Mouse (Mus musculus): ENCODE measurements around the gene Gm42957. TPM values are rescaled to one million over a fixed set of nuclear protein-coding genes. Genes with fewer than 3 reads are reported as not detected.

Gm42957 gene
- polyA plus RNA-seq (2012), result 0.07 and 0.15 TPM in 2 replicates

GRCm38 (mm10) chr3:96634928-96635879 lies at the start of gene Gm42957, which contains the start of gene Pex11b:
TSS of gene Gm42957 (plus strand) at chr3:96635474.
TSS of gene Pex11b (plus strand) at chr3:96635376.

GRCm38 (mm10) chr3:96593790-96594560 lies 41.3 kb upstream of the Gm42957 start, which contains the start of gene Polr3gl:
TSS of gene Polr3gl (minus strand) at chr3:96594181.

DNA sequence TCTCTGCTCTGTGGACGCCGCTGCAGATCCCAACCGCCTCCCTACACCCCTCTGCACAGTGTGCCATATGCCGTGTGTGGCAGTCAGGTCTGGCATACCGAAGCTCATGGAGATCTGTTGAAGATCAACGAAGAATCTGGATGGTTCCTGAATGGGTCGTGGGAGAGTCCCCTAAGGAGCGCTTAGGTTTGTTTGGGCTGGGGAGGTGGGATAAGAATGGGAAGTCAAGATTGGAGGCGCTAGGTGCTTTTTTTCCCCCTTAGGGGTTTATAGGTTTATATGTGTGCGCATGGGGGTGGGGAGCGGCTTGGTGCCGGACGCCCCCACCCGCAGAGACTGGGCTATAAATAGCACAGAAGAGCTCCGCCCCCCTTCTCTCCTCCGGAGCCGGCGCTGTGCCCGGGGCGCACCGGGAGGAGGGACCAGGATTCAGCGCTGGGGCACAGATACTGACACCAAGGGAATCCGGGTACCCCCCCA lies 39.0 kb upstream of the Gm42957 start, which contains the start of gene Ankrd34a:
Ankrd34a (plus strand) TSS at position 409 of the 480 bp plus-strand sequence.

DNA sequence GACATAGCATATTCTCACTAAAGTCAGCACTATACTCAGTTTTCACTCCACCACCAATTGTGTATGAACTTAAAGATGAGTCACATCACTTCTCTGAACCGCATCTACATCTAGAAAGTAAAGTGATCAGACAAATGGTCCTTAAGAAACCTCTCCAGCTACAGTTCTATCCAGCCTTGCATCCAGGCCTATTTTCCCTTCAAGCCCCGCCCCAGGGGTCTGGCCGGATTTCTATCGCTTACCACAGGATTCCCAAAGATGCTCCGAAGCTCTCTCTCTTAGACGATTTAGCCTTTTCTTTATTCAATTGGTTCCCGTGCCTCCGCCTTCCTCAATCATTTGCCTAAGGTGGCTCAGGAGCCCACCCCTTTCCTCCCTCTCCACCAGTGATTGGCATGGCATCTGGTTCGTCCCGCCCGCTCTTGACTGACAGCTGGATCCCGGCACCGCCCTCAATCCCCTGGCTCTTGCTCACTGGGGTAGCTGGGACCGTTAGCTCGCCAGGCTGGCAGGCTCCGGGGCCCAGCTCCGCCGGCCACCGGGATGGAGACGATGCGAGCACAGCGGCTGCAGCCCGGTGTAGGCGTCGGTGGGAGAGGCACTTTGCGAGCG lies 34.5 kb upstream of the Gm42957 start, which contains the start of gene Lix1l:
Lix1l (plus strand) TSS at position 511 of the 612 bp plus-strand sequence.

GRCm38 (mm10) chr3:96629729-96630600 lies 5.3 kb upstream of the Gm42957 start, which contains the start of gene Rbm8a:
TSS of gene Rbm8a (plus strand) at chr3:96629933.

DNA sequence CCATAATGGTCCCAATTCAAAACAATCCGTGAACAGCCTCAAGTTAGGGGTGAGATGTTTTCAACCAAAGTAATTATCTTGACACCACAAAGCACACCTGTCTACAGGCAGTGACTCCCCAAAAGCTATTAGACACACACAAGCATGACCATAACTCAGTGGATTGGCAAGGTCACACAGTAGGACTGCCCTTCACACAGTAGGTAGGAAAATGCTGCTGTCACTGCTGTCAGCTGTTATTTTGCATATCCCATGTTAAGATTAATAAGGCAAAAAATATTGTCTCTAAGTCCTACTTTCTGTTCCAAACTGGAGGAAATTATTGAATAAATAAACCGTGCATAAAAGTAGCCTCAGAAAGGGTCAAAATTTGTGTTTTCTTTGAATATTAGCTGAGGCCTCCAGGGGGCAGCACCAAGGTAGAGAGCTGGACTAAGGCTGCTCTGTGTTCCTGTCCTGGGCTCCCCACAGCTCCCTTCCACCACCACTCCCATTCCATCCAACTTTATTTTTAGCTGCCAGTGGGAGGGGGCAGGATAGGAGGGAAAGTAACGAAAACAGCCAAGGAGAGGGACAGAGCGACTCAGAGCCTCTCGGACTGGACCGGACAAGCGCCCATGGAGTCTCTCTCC lies 9.9 kb downstream of the Gm42957 start, which contains the start of gene Itga10:
Itga10 (plus strand) TSS at position 567 of the 632 bp plus-strand sequence.

GRCm38 (mm10) chr3:96669727-96670468 lies 34.6 kb downstream of the Gm42957 start, which contains the start of gene Ankrd35:
TSS of gene Ankrd35 (plus strand) at chr3:96670131.

GRCm38 (mm10) chr3:96696198-96696765 lies 61.0 kb downstream of the Gm42957 start, which contains the start of gene Pias3:
TSS of gene Pias3 (plus strand) at chr3:96696384.

Other genes with a start within 250 kb of the Gm42957 start
- not detected in 2 replicates for gene BC107364, start 183.2 kb upstream of the Gm42957 start, polyA plus RNA-seq (2012)
- not detected in 2 replicates for gene Hfe2, start 110.3 kb upstream of the Gm42957 start, polyA plus RNA-seq (2012)
- 21.2 and 27.8 TPM in 2 replicates for gene Txnip, start 77.5 kb upstream of the Gm42957 start, polyA plus RNA-seq (2012)
- not detected in 2 replicates for gene Gm16253, start 58.5 kb upstream of the Gm42957 start, polyA plus RNA-seq (2012)
- gene Polr3gl, start 41.3 kb upstream of the Gm42957 start, polyA plus RNA-seq (2012), result 13.9 and 21.4 TPM in 2 replicates
- 0.02 and 0.05 TPM in 2 replicates for gene Ankrd34a, start 38.8 kb upstream of the Gm42957 start, polyA plus RNA-seq (2012)
- 0.32 and 0.78 TPM in 2 replicates for gene Lix1l, start 34.3 kb upstream of the Gm42957 start, polyA plus RNA-seq (2012)
- gene Rbm8a, start 5.5 kb upstream of the Gm42957 start, polyA plus RNA-seq (2012), result 101 and 117 TPM in 2 replicates
- gene Pex11b, start 98 bp upstream of the Gm42957 start, polyA plus RNA-seq (2012), result 2.3 and 3.6 TPM in 2 replicates
- 0.28 and 0.50 TPM in 2 replicates for gene Itga10, start 10.1 kb downstream of the Gm42957 start, polyA plus RNA-seq (2012)
- gene Ankrd35, start 34.7 kb downstream of the Gm42957 start, polyA plus RNA-seq (2012), result 0.10 and 0.14 TPM in 2 replicates
- gene Pias3, start 60.9 kb downstream of the Gm42957 start, polyA plus RNA-seq (2012), result 22.1 and 22.6 TPM in 2 replicates
- gene Nudt17, start 73.1 kb downstream of the Gm42957 start, polyA plus RNA-seq (2012), result 0.59 and 0.76 TPM in 2 replicates
- gene Polr3c, start 92.2 kb downstream of the Gm42957 start, polyA plus RNA-seq (2012), result 8.6 and 9.4 TPM in 2 replicates
- 22.9 and 25.3 TPM in 2 replicates for gene Rnf115, start 92.2 kb downstream of the Gm42957 start, polyA plus RNA-seq (2012)
- 0.03 and 0.04 TPM in 2 replicates for gene Pdzk1, start 193.8 kb downstream of the Gm42957 start, polyA plus RNA-seq (2012)
- gene Cd160, start 193.9 kb downstream of the Gm42957 start, polyA plus RNA-seq (2012), result 0.99 and 1.0 TPM in 2 replicates